Mouse (Mus musculus) bone marrow, adult 2 months (tissue): Measurements from ENCODE around the gene Olfr609.

Source experiments
- CTCF ChIP-seq: fragments of 200-500 bp; IDR thresholded peaks from 2 replicates; pipeline ENCODE4 v1.5.1; 2011; ENCODE audit warnings: low read length, control low read depth; ENCODE audit not compliant: control insufficient read depth, insufficient read depth
- POLR2A ChIP-seq: fragments of 200-500 bp; IDR thresholded peaks from 2 replicates; pipeline ENCODE4 v1.6.1; 2011; ENCODE audit warnings: low read depth, mild to moderate bottlenecking, control low read depth, low read length, borderline replicate concordance; ENCODE audit not compliant: control insufficient read depth

DNA sequence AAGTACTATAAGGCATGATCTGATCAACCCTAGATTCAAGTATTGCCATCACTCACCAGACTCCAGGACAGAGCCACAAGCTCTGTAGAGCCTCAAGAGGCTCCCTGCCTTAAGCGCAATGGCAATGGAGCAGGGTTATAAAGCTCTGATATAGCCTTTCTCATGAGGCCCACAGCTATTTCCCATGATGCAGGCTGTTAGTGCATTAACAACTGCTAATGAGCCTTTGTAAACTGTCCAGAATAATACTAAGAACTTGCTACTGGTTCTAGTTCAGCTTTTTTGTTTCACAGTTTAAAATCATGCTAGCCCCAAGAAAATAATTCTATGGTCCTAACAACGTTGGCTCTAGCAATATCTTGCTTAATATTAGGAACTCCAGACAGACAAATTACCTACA lies 14.2 kb upstream of the Olfr609 start, which contains the start of gene Olfr610:
- no peak for TF ChIP-seq CTCF
- TF ChIP-seq POLR2A, result no peak
